Mouse (Mus musculus) urinary bladder, adult 2 months (tissue): ENCODE data around the gene Hps4. TPM values are rescaled to one million over a fixed set of nuclear protein-coding genes. Genes with fewer than 3 reads are reported as not detected.

ENCODE experiments used
- DNase-seq: peaks from one replicate; pipeline ENCODE4 v3.0.0; 2022; ENCODE audit warnings: low spot score
- polyA plus RNA-seq: library from polyadenylated mRNA; depleted of rRNA; stranded (reverse); fragments of >200 nt; gene quantifications from 2 replicates; pipeline ENCODE4 v1.2.3, GENCODE M21; 2012

Hps4 gene
- polyA plus RNA-seq, 1 experiment, result 23.6 TPM

DNA sequence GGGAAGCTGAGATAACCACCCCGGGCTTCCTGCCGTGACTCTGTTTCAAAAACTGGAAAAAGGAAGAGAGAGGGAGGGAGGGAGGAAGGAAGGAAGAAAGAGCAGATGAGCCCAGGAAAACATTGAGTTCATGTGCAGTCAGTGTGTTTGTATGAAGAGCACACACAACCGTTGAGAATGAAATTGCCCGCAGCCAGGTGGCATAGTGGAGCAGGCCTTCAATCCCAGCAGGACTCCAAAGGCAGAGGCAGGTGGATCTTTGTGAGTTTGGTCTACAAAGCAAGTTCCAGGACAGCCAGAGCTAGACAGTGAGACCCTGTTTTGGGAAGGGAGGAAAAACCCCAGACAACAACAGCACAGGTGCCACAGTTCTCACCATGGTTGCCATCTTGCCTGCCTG, 24.5 kb downstream of the Hps4 start:
- DNase-seq, result no peak

DNA sequence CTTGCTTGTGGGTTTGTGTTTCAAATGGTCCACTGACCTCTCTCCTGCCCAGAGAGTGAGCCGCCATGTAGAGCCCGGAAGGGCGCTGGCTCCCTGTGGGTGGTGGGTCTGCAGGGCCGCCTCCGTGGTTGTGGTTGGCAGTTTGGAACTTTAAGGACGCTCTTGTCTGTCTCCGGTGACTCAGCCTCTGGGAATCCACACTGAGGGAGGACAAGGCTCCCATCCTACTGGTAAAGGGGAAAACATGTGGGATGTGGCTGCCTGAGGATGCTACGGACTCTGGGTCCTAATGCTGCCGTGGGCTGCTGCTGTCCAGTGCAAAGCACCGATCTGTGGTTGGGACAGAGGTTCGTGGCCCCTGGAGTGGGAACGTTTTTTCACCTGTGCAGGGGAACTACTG, 25.0 kb downstream of the Hps4 start:
- DNase-seq, result no peak

DNA sequence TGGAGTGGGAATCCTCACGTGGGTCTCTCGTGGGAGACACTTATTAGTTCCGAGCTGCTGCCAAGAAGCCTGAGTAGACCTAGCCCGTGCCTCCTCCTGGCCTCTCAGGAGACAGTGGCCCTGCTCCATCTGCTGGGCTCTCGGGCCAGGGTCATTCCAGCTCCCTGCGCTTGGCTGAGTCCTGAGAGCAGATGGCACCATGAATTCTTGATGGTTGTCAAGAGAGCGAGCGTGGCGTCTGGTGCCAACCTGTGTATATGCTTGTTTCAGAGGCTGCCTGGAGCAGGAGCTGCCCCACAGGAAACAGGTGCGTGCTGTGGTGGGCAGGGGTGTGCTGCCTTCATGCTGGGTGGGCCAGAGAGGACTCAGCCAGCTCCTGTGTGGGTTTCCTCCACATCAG, 25.8 kb downstream of the Hps4 start:
- no peak for DNase-seq

DNA sequence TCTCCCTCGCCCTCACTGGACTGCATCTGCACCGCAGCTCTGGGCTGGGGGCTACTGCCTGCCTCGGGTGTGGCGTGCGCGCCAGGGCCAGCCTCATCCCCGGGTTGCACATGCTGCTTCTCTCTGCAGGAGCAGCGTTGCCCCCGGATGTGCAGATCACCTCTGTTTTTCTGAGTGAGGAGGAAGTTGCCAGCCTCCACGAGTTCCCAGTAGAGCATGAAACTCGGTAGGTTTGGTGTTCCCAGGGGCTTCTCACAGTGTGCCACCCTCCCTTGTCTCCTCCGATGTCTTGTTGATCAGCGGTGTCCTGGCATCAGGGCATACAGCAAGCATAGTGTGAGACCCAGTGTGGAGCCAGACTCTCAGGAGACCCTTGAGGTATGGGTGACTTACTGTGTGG, 26.4 kb downstream of the Hps4 start:
- DNase-seq, result no peak

DNA sequence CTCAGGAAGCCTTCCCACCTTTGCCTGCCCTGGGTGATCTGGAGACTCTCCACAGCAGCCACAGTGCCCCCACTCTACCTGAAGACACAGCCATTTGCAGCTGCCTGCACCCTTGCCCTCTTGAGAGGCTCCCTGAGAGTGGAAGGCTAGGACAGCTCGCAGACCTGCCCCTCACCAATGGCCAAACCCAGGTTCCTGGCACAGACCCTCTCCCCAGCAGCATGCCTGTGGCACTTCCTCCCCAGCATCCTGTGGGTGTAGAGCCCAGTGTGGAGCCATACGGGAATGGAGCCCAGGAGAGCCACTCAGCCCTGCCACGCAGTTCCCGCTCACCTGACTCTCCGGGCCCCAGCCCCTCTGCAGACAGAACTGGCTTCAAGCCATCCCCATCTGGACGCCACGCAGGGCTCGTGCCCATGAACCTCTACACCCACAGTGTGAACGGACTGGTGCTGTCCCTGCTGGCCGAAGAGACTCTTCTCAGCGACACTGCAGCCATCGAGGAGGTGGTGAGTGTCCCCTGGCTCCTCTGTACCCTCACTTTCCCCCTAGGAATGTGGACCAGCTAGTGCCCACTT, 27.4 kb downstream of the Hps4 start:
- DNase-seq, result no peak

DNA sequence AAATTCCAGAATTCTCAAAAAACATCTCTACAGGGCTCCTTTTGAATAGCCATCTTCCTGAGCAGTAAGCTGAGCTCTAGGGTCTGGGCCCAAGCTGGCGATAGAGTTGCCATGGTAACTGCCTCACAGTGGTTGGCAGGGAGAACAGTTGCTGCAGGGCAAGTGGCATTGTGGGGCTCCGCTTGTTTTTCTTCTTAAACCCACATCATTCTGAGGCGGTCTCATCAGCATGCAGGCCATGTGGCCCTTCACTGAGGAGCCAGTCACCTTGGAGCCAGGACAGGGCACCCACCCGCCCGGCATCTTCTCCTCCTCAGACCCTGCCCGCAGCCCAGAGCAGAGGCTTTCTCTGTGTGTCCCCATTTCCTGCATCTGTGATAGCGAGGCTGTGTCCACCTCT, 29.1 kb downstream of the Hps4 start:
- DNase-seq, result no peak

DNA sequence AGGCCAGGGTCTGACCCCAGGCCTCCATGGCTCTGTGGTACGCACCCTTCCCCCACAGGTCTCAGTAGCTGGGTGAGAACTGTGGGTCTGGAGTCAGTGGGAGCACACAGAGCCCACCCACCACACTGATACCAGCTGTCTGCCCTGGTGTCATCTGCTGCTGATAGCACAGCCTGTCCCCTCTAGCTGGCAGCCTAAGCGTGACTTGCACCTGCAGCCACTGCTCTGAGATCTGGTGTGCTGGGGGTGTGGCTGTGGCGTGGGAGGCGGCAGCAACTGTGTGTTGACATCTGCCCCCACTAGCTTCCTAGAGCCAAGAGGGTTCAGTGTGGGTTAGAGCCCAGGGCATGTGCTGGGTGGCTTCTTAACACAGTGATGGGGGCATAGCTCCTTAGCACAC, 33.2 kb downstream of the Hps4 start:
- no peak for DNase-seq

DNA sequence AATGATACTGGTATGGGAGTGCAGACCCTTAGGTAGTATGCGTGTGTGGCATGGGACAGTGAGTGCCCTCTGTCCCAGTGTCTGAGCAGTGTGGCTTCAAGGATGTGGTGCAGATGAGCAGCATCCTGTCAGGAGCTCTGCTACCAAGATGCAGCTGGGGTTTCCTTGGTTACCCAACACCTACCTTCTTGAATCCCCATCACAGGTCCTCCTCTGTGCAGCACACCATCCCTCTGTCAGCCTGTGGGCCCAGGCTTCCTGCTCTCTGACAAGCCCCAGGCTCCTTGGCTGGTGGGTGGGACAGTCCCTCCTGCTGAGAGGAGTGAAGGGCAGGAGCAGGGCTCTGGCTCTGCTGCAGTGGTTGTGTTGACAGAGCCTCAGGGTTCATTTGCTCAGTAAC, 34.5 kb downstream of the Hps4 start:
- no peak for DNase-seq

DNA sequence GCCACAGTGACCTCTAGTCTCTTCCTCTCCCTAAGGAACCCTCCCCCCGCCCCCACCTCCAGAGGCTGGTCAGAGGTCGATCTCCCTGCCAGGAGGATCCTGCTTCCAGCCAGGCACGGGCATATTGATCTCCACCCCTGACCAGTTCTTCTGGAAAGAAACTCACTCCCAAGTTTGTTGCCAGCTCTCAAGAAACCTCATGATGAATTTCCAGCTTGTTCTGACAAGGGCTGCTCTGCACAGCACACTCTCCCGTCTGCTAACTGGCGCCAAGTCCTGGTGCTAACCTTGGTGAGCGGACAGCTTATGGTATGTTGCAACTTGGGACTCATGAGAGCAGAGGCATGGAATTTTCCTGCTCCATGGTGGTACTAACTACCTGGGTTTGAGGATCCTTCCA, 35.8 kb downstream of the Hps4 start:
- DNase-seq, result no peak

DNA sequence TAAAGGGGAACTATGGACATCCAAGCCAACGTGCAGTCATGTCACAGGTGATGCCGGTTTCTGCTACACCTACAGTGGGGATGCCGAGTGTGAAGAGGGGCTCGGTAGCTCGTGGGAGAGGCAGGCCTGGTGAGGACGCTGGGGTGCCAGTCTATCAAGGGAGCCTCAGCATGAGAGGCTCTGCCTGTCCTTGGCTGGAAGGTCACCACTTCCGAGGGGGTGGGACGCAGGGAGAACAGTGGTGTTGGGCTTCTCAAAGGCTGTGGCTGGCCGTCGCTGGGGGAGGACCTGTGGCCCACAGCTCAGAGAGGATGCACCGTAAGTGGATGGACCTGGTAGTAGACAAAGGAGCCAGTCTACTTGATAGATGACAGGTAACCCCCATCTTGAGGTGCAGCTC, 38.3 kb downstream of the Hps4 start:
- no peak for DNase-seq

DNA sequence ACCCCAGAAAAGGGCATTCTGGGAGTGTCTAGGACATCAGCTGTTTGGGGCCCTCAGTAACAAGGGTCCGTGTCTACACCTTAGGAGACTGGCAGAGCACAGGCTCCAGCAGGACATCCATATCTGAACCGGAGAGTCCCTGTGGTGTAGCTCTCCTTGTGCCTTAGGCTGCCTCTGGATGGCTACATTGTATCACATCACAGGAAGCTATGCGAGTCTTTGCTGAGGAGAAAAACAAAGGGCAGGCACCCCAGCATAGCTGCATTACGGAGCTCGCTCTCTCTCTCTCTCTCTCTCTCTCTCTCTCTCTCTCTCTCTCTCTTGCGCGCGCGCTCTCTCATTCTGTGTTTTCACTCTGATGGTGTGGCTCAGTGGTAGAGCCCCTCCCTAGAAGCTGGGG, 39.2 kb downstream of the Hps4 start:
- DNase-seq, result no peak

DNA sequence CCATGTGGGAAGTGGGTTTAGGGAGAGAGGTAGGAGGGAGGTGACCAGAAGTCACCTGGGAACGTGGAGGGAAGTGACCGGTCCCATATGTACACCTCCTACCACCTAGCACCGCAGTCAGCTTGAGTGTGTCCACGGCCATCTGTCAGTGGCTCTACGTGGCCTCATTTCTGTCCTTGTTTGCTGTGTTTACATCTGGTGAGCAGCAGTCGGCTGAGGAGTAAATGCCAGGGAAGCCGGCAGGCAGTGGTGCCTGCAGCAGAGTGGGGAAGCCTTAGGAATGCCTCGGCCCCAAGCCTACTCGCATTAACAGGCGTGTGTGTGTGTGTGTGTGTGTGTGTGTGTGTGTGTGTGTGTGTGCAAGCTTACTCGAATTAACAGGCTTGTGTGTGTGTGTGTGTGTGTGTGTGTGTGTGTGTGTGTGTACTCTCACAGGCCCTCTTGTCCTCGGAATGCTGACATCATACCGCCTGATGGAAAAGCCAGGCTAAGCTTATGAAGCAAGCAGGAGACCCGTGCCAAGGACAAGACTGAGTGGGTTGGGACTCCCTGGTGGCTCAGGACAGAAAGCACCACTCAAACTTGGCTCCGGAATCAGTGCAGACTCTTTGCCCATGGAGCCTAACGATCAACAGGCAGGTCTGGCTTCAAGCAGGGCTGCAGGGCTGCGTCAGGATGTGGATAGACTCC, 39.9 kb downstream of the Hps4 start:
- no peak for DNase-seq

DNA sequence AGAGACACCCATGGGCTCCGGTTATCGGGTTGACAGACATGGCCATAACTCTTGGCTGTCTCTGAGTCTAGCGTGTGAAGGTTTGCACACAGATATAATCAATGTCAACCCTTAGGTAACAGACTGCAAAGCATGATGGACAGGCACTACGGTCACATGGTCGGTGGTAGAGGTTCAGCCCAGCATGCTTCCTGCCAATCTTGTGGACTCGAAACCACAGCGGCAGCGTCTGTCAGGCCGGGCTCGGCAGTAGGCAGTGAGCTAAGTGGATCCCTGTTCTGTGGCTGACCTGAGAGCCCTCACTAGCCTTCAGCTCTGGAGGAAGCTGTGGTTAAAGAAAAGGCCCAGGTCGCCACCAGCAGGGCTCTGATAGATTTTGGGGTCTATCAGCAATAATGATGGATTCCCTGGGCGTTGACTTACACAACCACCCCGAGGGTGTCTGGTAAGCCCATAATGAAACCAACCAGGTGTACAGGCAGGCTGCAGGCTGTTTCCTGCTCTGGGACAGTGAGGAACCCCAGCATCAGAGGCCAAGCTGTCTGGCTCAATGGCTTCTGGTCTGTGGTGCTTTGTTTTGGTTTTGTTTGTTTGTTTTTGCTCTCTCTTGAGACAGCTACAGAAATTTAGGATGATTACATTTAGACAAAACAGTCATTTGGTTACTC, 42.1 kb downstream of the Hps4 start:
- no peak for DNase-seq

DNA sequence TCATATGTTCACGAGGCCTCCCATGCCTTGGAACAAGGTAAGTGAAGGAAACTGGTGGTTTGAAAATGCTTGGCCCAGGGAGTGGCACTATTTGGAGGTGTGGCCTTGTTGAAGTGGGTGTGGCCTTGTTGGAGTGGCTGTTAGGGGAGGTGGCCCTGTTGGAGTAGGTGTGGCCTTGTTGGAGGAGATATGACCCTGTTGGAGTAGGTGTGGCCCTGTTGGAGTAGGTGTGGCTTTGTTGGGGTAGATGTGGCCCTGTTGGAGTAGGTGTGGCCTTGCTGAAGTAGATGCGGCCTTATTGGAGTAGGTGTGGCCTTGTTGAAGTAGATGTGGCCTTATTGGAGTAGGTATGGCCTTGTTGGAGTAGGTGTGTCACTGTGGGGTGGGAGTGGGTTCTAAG, 43.1 kb downstream of the Hps4 start:
- no peak for DNase-seq

DNA sequence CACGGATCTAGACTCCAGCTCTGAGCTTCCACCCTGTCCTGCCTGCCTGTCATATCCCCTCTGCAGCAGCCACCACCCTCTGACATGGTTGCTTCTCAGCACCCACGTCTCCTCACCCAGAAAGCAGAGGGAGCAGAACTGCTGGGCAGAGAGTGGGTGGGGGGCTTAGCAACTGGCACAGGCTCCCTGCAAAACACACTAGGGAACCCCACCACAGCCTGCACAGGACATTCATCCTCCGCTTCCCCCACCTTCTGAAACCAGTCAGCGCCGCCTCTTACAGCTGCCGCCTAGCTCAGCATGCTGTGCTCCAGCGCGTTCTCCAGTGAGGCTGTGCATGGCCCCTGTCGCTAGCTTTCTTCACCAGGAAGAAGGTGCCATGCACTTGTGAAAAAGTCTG, 46.5 kb downstream of the Hps4 start:
- DNase-seq, result no peak

DNA sequence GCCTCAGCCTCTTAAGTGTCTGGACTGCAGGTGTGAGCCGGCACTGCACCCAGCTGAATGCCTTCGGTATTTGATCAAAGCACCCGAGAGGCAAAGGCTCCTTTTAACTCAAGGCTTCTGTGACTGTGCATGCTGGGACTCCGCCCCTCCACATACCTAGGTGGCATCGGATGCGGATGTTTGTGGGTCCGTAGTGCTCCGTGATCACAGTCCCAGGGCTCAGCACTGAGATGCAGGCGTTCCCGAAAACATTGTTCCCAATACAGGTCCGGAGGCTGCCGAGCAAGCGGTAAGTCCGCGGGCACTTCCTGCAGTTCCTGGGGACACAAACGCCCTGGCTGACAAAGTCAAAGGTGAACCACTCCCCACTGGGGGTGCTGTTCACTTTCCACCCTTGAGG, 48.1 kb downstream of the Hps4 start:
- no peak for DNase-seq

DNA sequence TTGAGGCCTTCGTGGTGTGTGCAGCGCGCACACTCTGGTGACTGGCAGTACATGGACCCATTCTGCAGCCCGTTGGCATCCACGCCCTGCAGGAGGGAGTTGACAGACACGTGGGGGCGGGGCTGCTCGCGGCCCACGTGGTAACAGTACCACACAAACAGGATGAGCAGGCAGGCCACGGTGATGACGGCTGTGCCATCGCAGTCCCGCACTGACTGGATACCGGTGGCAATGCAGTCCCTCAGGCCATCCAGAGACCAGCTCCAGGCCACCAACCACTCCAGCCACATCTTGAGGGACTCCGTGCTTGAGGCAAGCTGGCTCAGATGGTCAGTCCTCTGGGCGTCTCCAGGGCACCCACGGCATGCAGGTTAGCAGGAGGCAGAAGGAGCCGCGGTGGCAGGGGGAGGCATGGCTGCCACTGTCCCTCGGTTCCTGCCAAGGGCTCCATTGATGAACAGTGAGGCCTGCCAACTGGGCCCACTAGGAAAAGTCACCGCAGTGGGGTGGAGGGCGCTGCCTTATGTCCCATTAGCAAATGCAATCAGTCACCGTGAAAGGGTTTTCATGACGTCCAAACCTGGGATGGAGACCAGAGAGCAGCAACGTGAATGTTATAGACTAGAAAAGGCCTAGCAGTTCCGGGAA, 48.9 kb downstream of the Hps4 start:
- no peak for DNase-seq

DNA sequence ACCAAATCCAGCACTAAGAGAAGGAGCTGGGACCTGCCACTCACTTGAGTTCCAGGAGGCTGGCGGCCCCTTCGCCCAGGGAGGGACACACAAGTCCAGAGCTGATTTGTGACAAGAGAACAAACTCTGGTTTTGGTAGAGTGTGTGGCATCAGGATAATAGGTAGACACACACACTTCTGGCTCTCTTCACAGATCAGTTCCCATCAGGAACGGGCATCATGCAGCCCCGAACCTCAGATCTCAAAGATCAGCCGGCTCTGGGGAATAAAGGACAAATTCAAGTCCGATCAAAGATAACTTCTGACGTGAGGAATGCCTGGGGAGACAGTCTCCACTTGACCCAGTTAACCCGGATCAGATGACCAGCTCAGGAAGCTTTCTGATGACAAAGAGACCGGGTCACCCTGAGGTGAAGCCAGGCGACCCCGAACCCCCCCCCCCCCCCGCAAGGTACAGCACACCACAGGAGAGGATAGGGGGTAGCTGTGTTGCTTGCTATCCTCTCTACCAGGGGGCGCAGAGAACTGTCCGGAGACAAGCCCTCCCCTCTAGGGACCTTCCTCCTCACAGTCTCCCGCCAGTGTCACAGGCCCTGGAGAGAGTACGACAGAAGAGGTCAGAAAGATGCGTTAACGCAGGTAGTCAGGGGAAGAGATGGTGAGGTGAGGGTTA, 51.0 kb downstream of the Hps4 start:
- DNase-seq, result no peak

DNA sequence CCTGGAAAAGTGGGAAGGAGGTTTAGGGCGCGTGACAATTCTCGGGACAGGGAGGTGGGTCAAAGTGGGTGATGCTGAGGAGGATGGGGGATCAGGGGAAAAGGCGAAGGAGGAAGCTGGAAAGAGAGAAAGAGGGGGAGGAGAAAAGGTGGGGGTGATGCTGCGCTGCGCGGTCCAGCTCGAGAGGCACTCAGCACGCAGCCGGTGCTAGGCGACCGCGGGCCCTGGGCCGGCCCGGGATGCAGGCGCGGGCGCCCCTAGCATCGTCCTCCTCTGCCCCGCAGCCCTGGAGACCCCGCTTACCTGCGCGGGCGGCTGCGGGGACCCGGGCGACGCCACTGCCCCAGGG, 51.5 kb downstream of the Hps4 start:
- no peak for DNase-seq

DNA sequence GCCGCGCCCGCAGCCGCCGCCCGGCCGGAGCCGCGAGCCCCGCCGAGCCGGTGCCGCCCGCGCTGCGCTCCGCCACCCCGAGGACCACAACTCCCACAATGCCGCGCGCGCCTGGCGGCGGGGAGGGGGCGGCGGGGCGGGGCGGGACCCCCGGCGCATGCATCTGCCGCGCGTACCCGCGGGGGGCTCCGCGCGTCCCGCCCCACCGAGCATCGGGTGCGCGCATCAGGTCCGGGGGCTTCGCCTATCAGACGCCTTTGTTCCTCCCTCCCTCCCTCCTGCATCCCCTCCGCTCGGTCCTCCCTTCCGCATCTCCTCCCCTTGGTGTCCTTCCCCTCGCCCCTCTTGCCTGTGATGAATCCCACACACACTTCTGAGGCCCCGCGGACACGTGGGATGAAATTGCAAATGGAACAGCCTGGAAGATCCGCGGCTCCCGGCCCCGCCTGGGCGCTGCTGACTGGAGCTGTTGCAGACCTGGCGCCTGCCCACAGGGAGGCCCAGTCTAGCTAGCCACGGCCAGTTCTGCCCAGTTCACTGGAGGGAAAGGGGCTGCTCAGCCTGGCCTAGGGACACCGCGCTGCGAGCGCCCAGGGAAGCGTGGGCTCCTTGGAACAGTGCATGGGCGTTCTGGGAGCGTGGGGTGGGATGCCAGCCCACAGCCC, 52.0 kb downstream of the Hps4 start, which contains the start of gene Asphd2:
Gene Asphd2 (minus strand): TSS at position 88 of the 665 bp plus-strand sequence.
- DNase-seq, result no peak

DNA sequence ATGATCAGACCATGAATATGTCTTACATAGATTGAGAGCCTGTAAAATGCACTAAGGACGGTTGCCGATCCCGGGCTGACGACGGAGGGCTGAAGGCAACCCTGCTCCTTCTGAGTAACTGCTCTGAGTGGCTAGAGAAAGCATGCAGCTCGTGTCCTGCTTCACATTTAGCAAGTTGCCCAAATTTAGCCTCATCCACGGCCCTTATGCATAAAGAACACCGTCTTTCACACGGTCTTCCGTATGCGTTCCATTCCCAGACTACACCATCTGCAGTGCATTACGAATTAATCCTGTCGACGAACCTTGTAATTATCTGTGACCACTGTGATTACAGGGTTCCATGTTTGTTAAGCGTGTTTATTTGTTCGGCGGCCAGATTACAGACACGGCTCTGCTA, 53.2 kb downstream of the Hps4 start:
- DNase-seq, result no peak

DNA sequence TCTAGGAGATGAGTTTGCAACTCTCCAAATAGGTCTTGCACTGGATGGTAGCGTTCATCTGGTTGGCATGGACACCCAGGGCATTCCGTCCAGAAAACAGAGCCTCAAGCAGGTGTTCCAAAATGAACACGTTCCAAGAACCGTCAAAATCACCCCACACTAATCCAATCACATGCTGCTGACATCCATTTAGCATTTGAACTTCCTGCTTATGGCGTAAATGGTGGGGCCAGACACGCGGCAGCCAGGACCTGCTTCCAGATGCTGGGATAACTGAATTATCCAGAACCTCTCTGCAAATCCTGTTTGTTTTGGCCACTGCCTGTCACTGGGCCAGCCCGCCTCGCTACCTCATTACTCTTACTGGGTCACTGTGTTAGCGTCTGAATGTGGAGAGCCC, 56.4 kb downstream of the Hps4 start:
- DNase-seq, result no peak
